Mouse (Mus musculus) thymus, adult 2 months (tissue): ENCODE measurements around the gene Etl4. TPM values are rescaled to one million over a fixed set of nuclear protein-coding genes. Genes with fewer than 3 reads are reported as not detected.

Experiments
- DNase-seq: peaks from one replicate; pipeline ENCODE4 v3.0.0; 2021
- H3K27ac ChIP-seq: fragments of 200-500 bp; 2 replicates; pipeline ENCODE4 v1.5.1; 2012; ENCODE audit warnings: low read length, control low read depth; ENCODE audit not compliant: control insufficient read depth, insufficient read depth
- H3K27me3 ChIP-seq: fragments of 200-500 bp; 2 replicates; pipeline ENCODE4 v1.6.1; 2012; ENCODE audit warnings: mild to moderate bottlenecking, low read length, moderate library complexity, mixed read lengths; ENCODE audit not compliant: control insufficient read depth, insufficient read depth
- H3K36me3 ChIP-seq: fragments of 200-500 bp; 2 replicates; pipeline ENCODE4 v1.6.1; 2012; ENCODE audit warnings: mild to moderate bottlenecking, low read length, moderate library complexity; ENCODE audit not compliant: control insufficient read depth, insufficient read depth
- H3K4me1 ChIP-seq: fragments of 200-500 bp; replicated peaks from 2 replicates; pipeline ENCODE4 v1.6.1; 2012; ENCODE audit warnings: low read length; ENCODE audit not compliant: control insufficient read depth, insufficient read depth
- H3K4me3 ChIP-seq: fragments of 200-500 bp; 2 replicates; pipeline ENCODE4 v1.5.1; 2012; ENCODE audit warnings: mild to moderate bottlenecking, low read length, control low read depth, moderate library complexity; ENCODE audit not compliant: control insufficient read depth, insufficient read depth
- CTCF ChIP-seq: fragments of 200-500 bp; IDR thresholded peaks from 2 replicates; pipeline ENCODE4 v1.5.1; 2012; ENCODE audit warnings: mild to moderate bottlenecking, control low read depth, low read length, moderate library complexity, borderline replicate concordance; ENCODE audit not compliant: control insufficient read depth, poor library complexity, insufficient read depth; ENCODE audit errors: extremely low read depth
- POLR2A ChIP-seq: fragments of 200-500 bp; IDR thresholded peaks from 2 replicates; pipeline ENCODE4 v1.6.1; 2012; ENCODE audit warnings: mild to moderate bottlenecking, low read length, control low read depth, moderate library complexity; ENCODE audit not compliant: control insufficient read depth, poor library complexity, insufficient read depth; ENCODE audit errors: extremely low read depth
- WGBS: fragments of 180-500 bp; shearing (Covaris S2); methylation state at CpG from one replicate; pipeline ENCODE4 v1.1.7; 2018; 5-methylcytosine and 5-hydroxymethylcytosine counted together
- polyA plus RNA-seq: library from polyadenylated mRNA; depleted of rRNA; stranded (reverse); fragments of >200 nt; gene quantifications from 2 replicates; pipeline ENCODE4 v1.2.3, GENCODE M21; 2012

Gene Etl4
- polyA plus RNA-seq, 1 experiment: 9.7 TPM

GRCm38 (mm10) chr2:20722165-20722991, 812.8 kb downstream of the Etl4 start:
- TF ChIP-seq POLR2A: no peak
- TF ChIP-seq CTCF: no peak
- Histone ChIP-seq H3K27me3 (no peaks in the 10 kb centered on the region), H3K27ac (no peak overlapping the region), H3K4me3 (no peak overlapping the region), H3K4me1 (no peaks in the 10 kb centered on the region), H3K36me3 (no peaks in the 10 kb centered on the region)
- 41% methylated on average over 15 of the region's 15 CpGs for WGBS
- no peak for DNase-seq

GRCm38 (mm10) chr2:20723990-20724745, 814.6 kb downstream of the Etl4 start:
- Histone ChIP-seq H3K27me3 (no peaks in the 10 kb centered on the region), H3K36me3 (no peaks in the 10 kb centered on the region), H3K4me3 (no peak overlapping the region), H3K4me1 (no peaks in the 10 kb centered on the region), H3K27ac (no peak overlapping the region)
- DNase-seq: no peak
- TF ChIP-seq CTCF (no peak), POLR2A (no peak)
- WGBS: 57% methylated on average over 2 of the region's 2 CpGs

DNA sequence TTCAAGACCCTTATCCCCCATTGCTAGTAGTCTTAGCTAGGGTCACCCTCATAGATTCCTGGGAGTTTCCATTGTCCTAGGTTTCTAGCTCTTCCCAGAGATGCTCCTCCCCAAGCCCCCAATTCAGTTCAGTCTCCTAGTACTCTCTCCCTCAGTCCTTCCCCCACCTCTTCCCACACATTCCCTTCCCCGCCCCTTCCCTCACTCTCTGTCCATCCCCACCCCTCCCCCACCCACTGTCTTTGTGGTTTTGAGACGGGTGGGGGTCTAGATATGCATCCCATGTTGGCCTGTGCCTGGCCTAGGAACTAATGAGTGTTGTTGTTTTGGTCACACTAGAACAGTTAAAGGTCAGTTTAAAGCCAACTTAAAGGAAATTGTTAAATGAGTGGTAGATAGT, 817.4 kb downstream of the Etl4 start:
- 91% methylated on average over 2 of the region's 2 CpGs for WGBS
- DNase-seq: no peak
- no peaks in the 10 kb centered on the region for H3K27me3 ChIP-seq
- no peaks in the 10 kb centered on the region for H3K36me3 ChIP-seq
- TF ChIP-seq POLR2A (no peak), CTCF (no peak)
- no peaks in the 10 kb centered on the region for H3K4me1 ChIP-seq
- no peak overlapping the region for H3K4me3 ChIP-seq
- H3K27ac ChIP-seq: no peak overlapping the region

GRCm38 (mm10) chr2:20727752-20728438, 818.3 kb downstream of the Etl4 start:
- Histone ChIP-seq H3K36me3 (no peaks in the 10 kb centered on the region), H3K4me1 (no peaks in the 10 kb centered on the region), H3K27me3 (no peaks in the 10 kb centered on the region), H3K4me3 (no peak overlapping the region), H3K27ac (no peak overlapping the region)
- DNase-seq: no peak
- 63% methylated on average over 6 of the region's 6 CpGs for WGBS
- TF ChIP-seq CTCF (no peak), POLR2A (no peak)

DNA sequence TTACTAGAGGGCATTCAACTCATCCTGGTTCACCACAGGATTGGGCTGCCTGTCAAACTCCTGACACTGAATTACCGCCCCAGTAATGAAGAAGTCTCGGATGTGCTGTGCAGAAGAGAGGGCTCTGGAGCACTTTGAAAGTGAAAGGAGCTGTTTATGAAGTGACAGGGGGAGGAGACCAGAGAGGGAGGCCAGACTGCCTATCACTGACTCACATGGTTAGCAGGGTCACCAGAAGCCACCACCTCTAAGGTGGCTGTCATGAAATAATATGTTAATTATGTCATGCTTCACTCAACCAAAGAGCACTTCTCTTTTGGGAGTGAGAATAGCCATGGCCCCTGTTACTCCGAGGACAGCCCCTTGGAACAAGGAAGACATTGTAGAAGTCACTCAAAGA, 825.9 kb downstream of the Etl4 start:
- no peaks in the 10 kb centered on the region for H3K36me3 ChIP-seq
- no peak for TF ChIP-seq POLR2A
- TF ChIP-seq CTCF: no peak
- H3K27ac ChIP-seq: no peak overlapping the region
- 79% methylated on average over 3 of the region's 3 CpGs for WGBS
- H3K4me1 ChIP-seq: no peaks in the 10 kb centered on the region
- no peak overlapping the region for H3K4me3 ChIP-seq
- DNase-seq: no peak
- H3K27me3 ChIP-seq: no peaks in the 10 kb centered on the region

GRCm38 (mm10) chr2:20736324-20737015, 826.9 kb downstream of the Etl4 start:
- H3K27me3 ChIP-seq: no peaks in the 10 kb centered on the region
- no peak overlapping the region for H3K4me3 ChIP-seq
- no peaks in the 10 kb centered on the region for H3K36me3 ChIP-seq
- DNase-seq: no peak
- 83% methylated on average over 7 of the region's 7 CpGs for whole genome bisulfite sequencing
- no peak for TF ChIP-seq CTCF
- no peak for TF ChIP-seq POLR2A
- no peak overlapping the region for H3K27ac ChIP-seq
- H3K4me1 ChIP-seq: no peaks in the 10 kb centered on the region
